Mouse (Mus musculus) right cerebral cortex, postnatal 4 days (tissue): Measurements from ENCODE around the gene Zfp146.
"Not testable (repeated sequence)": the region's sequence is repeated elsewhere in the genome, so short reads cannot be mapped to it uniquely, and the experiment has no call there.

Source experiments
- DNase-seq: peaks from one replicate; pipeline ENCODE4 v3.0.0-alpha.2; 2022

Zfp146 gene

DNA sequence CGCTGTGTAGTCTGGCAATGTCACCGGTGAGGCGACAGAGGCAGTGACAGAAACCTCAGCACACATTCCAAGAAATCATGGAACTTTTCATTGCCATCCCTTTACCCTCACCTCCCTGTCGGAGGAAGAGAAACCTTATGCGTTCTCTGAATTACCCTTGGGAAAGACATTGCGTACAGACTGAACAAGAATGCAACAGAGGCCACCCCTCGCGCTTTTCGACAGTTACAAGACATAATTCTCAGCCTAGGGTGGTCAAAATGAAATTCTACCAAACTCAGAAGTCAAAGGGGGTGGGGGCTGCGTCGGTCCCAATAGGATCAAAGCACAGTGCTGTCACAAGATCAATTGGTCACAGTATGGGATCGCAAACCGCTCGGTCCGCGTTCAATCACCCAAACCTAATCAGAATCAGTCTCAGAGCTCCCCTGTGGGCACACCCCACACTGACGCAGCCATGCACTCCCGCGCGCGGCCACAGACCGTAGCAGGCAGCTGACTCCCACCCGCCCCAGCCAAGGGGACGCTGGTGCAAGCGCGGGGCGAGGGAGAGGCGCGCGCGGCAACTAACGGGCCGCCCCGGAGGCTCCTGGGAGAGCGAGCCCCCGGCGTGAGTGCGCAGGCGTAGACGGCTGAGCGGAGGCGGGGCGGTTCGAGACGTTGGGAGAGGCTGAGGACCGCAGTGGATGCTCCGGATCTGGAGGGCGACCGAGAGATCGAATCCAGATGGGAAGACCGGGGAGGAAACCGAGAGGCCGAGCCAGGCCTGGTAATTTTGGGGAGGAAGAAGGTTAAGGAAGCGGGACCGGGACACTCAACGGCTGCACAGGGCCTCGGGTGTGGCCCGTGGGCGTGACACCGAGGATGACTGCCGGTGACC, 48.0 kb downstream of the Zfp146 start, which contains the start of gene Zfp382:
Gene Zfp382 (plus strand): TSS at position 635 of the 880 bp plus-strand sequence.
- DNase-seq = peak; percentile 91

DNA sequence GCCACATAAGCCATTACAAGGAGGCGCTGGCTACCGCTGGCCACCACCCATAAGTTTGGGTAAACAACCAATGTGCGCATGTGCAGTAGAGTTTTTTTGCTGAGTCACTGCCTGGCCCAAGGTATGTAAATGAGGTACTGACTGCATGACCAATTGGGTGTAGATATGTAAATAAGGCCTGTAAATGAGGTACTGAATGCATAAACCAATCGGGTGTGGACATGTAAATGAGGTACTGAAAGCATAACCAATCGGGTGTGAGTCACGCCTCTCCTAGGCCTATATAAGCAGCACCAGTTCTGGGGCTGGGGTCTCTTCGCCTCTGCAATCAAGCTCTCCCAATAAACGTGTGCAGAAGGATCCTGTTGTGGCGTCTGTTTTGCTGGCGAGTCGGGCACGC, 51.6 kb downstream of the Zfp146 start:
- DNase-seq = not testable (repeated sequence)

DNA sequence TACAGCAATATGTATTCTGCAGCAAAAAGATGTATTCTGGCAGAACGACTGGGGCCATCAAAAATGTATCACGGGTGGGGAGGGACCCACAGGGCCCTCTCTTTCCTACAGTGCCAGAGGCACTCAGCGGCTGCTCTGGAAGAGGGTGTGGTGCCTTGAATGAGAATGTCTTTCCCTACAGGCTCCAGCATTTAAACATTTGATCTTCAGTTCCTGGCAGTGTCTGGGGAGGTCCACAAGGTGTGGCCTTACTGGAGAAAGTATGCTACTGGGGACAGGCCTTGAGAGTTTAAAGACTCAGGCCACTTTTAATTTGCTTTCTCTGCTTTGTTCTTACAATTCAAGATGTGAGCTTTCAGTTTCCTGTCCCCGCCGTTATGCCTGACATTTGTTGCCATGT, 53.5 kb downstream of the Zfp146 start:
- DNase-seq = no peak
